Mouse (Mus musculus) megakaryocyte, embryonic 14.5 days (primary cell): ENCODE results near the gene Phkb.

Experiments
- FLI1 ChIP-seq: IDR thresholded peaks from 2 replicates; pipeline ENCODE4 v1.6.1; 2012; ENCODE audit warnings: low read length, inconsistent platforms, mixed read lengths
- GATA1 ChIP-seq: IDR thresholded peaks from 3 replicates; pipeline ENCODE4 v1.6.1; 2012; ENCODE audit warnings: mixed read lengths, low read length, inconsistent platforms, borderline replicate concordance

DNA sequence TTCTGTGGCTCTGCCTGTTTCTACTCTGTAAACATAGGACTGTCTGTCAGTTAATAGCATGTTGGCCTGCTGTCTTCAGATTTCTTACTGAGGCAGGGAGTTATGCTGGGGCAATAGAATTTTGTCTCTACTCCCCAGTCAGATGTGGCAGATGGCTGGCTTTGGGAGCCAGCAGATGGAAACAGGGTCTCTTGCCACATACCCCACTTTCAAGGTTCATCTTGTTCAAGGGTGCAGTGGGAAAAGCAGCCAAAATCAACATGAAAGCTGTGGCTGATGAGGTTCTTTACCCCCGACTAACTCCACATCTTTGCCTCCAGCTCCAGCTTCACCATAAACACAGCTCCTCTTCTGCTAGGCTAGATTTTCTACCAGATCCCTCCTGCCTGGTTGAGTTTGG, 246.7 kb downstream of the Phkb start:
- TF ChIP-seq GATA1: no peak
- no peak for TF ChIP-seq FLI1
